Mouse (Mus musculus): ENCODE results near the gene Gdf2. TPM values are rescaled to one million over a fixed set of nuclear protein-coding genes. Genes with fewer than 3 reads are reported as not detected.

Gdf2 gene
- polyA plus RNA-seq (2017; shearing (Covaris generic)) = not detected

DNA sequence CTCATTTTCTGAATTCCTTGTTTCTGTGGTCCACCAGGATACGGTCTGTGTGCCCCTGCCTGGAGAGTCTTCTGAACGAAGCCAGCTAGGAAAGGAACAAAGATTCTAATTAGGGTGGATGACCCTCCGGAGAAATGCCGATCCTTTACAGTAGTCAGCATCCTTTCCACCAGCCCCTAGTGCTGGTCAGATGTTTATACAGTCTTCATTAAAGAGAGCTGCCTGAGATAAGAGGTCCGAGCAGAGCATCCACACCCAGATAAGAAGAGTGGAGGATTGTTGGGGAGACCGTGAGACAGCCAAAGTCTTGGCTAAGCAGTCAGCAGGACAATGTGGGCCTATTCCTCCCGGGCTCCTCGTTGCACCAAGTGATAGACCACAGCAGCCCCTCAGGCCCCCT lies at the start of gene Gdf2:
Gdf2 (plus strand) TSS at position 301 of the 400 bp plus-strand sequence.
- ATAC-seq = no peak

DNA sequence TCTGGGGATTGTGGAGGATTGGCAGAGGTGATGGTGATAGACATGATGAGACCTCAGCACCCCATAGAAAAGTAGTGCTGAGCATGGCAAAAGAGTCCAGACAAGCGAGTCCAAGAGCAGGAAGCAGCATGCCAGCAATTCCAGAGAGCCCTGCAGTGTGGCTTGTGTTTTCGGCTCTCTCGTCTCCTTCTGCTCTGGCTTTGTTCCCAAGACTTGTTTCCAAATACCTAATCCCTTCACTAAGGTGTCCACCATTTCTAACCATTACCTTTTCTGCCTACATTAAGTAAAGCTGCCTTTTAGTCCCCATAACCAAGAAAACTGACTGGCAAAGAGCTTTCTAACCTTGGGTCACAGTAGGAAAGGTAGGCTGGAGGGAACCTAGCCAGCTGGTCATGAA lies 49.3 kb upstream of the Gdf2 start:
- ATAC-seq = no peak

DNA sequence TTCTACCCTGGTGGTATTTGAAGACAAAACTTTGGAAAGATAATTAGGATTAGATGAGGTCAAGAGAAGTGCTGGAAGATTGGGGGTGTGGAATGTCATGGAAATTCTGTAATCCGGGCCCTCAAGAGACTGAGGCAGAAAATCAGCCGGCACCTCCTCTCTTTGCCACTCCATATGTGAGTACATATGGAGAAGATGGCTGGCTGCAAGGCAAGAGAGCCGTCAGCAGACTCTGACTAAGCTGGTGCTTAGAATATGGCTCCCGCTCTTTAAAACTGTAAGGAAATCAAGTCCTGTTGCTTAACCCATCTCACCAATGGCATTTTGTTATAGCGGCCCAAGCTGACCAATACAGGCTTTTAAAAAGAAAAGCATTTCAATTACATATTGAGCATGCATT lies 45.1 kb upstream of the Gdf2 start:
- ATAC-seq = no peak

DNA sequence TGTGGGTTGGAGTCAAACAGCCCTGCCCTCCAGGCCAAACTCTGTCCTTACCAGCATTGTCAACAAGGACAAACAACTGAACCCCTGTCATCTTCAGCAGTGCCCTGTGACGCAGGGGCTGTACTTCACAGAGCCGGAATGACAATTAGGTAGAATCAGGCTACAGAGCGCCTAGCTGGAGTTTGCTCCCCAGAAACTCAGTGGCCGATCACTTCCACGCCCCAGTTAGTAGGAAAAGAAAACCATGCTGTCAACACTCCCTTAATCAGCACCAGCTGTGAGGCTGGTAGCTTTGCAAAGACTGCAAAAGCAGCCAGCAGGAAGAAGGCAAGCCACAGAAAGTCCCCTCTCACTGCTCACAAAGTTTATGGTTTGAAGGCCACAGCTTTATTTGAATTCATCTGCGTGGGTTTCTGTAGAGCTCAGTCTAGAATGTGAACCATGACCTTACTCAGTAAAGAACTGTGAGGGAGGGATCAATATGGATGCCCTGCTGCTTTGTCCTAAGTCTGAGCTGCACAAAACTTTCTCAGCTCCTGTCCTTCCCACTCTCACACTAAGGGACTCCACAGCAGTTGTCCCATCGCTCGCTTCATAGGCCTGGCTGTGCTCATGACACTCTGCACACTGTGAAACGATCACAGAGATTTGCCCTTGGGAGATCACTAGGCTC lies 44.1 kb upstream of the Gdf2 start:
- ATAC-seq = no peak

DNA sequence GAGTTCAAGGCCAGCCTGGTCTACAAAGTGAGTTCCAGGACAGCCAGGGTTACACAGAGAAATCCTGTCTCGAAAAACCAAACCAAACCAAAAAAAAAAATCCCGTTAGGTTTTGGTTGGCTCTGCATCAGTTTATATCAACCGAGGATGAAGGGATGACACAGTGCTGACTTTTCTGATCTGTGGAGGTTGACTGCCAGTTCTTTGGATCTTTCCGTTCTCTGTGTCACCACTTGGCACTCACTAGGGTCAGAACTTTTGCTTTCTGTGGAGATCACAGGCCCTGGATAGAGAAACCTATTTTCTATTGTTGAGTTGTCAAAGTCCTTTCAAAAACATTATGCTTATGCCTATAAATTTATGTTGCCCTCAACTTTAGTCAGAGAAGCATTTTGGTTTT lies 38.1 kb upstream of the Gdf2 start:
- ATAC-seq = no peak

DNA sequence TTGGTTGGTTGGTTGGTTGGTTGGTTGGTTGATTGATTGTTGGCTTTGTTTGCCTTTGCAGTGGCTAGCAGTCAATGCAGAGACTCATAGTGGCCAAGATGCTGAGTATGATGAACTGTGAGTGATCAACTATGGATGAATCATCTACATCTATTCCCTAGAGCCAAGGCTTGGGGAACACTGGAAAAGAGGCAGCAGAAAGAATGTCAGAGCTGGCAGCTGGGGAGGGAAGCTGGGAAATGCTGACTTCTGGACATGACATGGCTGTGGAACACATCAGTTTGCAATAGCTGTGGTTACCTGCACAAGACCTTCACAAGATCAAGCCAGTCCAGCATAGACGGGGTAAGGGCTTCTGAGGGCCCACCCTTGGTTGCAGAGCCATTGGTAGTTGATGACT lies 37.6 kb upstream of the Gdf2 start:
- no peak for ATAC-seq

DNA sequence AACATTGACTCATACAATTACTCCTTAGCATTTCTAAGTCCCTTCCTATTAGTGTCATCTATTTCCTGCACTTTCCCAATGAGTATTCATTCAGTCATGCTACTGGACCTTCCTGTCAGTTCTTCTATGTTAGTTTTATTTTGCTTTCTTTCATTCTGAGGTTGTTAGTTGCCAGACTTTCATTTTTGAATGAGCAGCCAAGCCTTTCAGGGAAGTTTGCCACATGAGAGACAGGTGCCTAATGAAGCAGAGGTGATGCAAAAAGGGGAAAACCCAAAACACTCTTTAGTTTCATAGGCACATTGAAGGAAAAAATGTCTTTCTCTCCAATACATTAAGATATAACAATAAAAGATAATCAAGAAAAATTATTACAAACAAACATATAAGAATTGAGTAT lies 36.0 kb upstream of the Gdf2 start:
- no peak for ATAC-seq

DNA sequence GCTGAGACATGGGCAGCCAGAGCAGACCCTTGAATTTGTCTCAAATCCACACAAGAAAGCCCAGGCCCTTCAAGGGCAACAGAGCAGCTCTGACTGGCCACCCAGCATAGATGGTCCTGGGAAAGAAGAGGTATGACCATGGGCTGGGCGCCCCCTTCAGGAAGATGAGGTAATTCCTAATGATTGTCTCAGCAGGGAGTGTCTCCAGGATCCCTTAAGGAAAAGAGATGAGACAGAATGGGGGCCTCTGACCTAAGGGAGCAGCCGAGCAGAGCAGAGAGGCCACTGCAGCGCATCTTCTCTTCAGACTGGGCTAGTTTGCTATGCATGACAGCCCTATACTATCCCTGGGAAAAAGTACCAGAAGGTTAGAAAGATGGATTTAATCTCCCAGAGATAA lies 27.1 kb upstream of the Gdf2 start:
- no peak for ATAC-seq

DNA sequence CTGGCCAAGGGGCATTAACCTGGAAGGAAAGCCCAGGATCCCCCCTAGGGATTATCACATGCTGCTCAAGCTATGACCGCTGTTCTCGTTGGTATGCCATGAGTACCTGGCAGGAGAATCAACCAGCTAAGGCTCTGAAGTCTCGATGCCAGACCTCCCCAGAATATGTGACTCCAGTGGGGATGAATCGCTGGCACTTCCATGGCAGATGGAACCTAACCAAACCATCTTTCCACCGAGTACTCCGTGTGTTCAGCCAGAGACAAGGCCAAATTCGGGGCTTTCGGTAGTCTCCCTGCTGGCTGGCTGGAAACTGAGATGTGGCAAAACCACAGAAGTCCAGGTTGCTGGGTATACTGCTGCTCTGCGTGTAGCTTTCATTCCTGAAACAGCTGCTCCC lies 26.6 kb upstream of the Gdf2 start:
- ATAC-seq = no peak

DNA sequence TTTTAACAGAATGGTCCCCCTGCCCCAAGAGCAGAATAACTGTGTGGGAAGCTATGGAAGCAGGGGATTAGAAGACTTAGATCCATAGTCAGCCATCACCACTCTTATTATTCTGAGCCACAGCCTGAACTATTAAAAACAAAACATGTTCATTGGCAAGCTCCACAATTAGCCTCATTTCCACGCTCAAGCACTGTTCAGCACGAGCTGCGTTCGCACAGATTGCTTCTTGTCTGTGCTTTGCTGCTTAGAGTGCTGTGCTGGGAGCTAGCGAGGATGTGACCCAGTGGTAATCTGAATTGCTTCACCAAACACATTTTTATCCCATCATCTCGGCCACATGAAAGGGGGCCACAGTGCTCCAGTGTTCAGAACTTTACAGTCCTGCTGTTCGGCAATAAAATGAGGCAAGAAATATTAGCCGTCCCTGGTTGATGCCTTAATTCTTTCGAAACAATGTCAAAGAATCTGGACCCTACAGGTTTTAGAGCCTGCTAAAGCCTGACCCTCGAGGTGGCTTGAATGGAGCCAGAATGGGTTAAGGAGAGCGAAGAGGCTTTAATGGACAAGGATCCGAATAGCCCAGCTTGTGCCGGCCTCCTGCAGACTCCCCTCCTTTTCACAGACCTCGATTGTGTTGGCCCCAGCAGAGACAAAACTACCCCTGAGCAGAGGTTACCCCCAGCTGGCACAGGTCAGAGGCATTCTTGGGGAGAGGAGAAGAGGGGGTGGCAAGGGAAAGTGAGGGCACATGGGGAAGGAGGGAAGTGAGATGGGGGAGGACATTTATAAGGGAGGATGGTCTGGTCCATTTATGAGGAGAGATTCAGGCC lies 19.9 kb upstream of the Gdf2 start:
- ATAC-seq = no peak

DNA sequence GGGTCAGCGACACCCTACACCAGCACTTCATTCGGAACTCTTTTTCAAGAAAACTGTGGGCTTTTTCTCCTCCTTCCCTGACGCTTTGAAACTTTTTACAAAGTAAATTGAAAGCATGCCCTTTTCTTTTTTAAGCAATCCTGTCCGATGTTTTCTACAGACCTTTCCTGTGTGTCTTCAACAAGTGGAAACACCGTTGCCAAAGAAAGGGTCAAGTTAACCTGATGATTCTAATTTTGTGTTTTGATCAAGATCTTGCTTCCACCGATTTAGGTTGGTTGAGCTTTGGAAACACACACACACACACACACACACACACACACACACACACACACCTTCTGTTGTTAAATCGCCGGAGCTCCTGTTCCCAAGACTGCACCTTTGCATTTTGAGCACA lies 18.1 kb upstream of the Gdf2 start:
- no peak for ATAC-seq

DNA sequence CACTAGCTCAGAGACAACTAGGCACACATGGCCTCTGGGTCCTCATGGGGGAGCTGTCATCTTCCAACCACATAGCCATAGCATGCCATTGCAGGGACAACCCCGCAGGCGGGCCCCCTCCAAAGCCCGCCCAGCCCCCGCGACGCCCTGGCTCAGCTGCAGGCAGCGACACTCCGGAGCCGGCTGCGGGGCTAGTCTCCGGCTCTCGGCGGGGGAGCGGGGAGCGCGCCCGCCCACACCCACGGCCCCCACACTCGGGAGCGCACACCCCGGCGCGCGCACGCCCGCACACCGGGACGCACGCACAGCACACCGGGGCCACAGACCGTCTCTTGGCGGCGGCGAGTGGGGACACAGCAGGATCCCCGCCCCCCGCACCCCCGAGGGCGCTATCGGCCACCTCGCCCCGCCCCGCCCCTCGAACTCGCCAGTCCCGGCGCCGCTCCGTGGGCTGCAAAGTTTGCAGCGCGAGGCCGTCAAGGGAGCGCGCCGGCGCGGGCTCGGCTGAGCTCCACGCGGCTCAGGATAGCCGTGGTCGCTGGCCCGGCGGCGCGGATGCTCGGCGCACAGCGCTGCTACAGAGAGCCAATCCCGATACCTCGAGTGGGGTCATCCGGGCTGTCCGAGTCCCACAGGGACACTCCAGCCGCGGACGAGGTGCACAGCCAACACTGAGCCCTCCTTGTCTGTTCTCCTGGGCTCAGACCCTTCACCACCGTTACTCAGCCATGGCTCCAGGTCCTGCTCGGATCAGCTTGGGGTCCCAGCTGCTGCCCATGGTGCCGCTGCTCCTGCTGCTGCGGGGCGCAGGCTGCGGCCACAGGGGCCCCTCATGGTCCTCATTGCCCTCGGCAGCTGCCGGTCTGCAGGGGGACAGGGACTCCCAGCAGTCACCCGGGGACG lies 17.4 kb upstream of the Gdf2 start, which contains the start of gene Gdf10:
Gdf10 (plus strand) TSS at position 420 of the 903 bp plus-strand sequence.
- no peak for ATAC-seq

DNA sequence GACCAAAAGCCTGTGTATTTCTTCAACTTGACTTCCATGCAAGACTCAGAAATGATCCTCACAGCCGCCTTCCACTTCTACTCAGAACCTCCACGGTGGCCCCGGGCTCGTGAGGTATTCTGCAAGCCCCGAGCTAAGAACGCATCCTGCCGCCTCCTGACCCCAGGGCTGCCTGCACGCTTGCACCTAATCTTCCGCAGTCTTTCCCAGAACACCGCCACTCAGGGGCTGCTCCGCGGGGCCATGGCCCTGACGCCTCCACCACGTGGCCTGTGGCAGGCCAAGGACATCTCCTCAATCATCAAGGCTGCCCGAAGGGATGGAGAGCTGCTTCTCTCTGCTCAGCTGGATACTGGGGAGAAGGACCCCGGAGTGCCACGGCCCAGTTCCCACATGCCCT lies 9.0 kb upstream of the Gdf2 start:
- no peak for ATAC-seq

DNA sequence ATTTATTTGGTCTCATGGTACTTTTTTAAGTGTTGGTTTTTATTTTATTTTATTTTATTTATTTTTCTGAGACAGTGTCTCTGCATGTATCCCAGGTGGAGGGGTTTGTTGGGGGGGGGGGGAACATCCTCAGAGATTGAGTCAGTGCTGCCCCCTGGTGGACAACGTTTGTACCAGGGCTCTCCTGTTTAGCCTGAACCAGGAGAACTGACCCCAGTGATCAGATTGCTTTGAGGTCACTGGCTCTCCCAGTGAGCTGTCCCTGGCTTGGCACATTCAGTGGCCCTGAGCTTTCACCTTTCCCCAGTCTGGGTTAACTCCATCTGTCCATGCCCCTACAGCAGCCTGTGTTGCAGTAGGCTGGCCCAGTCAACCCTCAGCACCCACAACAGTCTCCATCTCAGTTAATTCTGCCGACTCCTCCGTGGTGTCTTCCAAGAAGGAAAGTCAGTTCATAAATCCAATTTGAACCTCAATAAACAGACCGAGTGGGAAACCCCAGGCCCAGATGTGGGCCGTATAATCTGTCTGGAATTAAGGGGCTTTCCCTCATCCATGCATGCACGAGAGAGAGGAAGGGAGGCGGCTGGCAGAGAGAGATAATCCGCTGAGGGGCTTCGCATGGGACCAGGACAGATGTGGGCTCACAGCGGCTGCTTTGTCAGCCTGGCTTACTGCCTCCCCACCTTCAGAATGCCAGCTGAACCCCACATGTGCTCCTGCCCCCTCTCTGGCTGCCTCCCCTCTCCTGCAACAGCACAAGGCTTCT lies 7.7 kb upstream of the Gdf2 start:
- no peak for ATAC-seq

DNA sequence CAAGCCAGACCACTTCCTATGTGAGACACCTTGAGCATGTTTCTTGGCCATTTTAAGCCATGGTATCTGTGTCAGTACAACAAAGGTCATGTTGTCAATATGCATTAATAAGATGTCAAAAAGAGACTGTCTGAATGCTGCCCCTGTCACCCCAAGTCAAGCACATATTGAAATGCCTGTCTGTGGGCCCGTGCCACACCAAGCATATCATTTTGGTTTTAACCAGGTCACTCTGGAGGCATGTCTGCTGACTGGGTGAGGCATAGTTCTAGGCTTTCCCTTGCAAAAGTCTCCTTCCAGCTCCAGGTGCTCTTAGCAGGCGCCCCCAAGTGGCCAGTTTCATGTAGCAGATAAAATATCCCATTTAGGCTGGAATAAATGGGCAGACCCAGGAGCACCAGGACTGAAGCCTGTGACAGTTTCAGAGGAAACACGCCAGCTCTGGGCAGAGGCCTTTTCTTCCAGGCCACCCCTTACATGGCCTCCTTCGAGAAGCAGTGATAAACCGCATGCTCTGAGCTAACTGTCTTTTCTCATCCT lies 7.0 kb upstream of the Gdf2 start:
- no peak for ATAC-seq

DNA sequence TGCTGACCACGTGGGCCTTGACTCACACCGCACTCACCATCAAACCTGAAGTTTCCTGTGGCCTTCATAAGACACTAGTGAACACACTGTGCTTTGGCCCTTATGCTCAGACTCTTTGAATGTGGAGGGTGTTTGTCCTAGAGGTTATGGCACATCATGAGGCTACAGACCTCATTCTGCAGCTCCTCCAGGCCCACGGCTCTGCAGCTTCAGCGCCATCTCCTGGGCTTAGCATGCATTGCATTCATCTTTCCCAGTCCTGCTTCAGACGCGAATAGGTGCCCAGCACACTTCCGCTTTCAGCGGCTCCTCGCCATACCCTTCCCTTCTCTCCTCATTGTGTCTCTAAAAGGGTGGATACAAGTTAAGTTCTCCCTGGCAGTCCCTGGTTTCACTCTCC lies 1.7 kb upstream of the Gdf2 start:
- no peak for ATAC-seq

DNA sequence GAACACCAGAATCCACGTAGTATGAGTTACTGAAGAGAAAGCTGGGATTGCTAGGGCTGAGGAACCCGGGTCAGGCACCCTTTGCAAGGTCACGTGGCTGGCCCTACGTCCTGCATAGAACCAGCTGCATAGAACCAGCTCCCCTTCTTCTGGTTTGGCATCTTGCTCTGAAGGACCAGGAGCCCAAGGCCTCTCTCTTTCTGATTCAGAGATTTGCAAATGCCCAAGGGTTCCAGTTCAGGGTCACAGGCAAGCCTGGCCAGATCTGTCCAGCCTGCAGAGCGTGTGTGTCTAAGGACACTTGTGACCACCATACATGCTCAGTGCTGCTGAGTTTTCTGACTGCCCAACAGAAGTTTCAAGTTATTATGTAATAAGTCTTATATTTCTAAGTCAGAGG lies 1.4 kb downstream of the Gdf2 start:
- ATAC-seq = no peak

DNA sequence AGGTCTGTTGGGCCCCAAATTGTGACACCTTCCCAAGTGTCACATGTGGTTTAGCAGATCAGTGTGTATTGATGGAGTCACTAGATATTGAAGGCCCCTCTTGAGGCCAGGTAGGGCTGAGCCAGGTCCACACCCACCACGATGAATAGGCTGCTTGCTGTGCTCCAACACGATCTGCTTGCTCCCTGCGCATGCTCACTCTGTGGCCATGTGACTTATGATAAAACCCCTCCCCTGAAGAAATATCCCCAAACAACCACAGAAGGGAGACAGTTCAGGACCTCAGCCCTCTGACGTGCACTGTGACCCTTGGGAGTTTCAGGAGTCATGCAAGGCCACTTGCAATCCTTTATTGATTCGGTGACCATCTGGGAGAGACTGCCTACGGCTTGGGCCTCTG lies 5.3 kb downstream of the Gdf2 start:
- no peak for ATAC-seq

DNA sequence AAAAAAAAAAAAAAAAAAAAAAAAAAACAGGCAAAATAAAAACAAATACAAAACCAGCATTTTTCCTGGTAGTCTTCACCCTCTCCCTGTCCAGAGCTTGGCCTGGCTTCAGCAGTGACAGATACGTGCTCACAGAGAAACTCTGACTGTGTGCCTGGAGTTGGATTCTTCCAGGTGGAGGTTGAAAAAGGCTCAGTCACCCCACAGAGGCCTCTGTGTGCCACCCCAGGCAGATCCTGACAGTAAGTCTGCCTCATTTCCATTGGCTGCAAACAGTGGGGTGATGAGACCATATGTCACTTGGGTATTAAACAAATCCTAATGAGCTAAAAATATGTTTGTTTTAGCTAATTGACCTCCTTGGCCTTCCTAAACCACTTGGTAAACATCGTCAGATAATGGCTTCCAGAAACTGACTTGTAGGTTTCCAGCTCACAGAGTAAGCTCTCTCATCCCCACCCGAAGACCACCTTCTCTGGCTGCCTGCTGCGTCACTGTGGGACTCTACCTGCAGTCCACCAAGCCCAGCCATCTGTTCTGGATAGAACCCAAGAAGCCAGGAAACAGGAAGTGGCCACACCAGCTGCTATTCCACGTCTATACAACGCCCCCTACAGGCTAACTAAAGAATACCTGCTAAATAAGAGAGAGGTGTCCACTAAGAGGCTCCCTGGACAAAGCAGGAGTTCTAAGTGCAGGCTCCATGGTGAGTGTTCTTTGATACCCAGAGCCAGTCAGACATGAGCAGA lies 11.6 kb downstream of the Gdf2 start:
- ATAC-seq = no peak

DNA sequence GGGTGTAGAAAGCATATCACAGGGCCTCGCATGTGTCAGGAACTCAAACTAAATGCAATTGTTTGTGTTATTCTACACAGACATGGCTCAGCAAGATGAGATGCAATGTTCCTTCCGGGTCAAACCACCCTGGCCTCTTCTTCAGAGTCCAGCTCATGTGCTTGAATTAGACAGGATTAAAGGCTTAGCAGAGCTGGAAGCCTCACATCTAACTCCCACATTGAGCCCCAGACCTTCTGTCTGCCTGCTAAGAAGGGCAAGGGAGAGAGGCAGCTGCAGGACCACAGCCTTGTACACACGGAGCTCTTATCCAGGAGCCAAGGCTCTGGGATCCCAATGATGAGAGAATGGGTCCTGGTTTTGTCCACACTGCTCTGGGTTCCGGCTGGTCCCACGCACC lies 12.9 kb downstream of the Gdf2 start, which contains the start of gene Rbp3:
Rbp3 (plus strand) TSS at position 243 of the 400 bp plus-strand sequence.
- ATAC-seq = no peak

DNA sequence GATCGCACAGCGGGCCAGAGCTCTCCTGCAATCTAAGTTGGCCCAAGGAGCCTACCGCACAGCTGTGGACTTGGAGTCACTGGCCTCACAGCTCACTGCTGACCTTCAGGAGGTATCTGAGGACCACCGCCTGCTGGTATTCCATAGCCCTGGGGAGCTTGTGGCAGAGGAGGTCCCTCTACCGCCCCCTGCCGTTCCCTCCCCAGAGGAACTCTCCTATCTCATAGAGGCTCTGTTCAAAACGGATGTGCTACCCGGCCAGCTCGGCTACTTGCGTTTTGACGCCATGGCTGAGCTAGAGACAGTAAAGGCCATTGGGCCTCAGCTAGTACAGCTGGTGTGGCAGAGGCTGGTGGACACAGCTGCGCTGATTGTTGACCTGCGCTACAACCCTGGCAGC lies 15.2 kb downstream of the Gdf2 start:
- ATAC-seq = no peak

Data from activated CD4-positive, CD25-positive, alpha-beta regulatory T cell, adult 4 months (primary cell).